Mouse (Mus musculus): Measurements from ENCODE around the gene Gps2. TPM values are rescaled to one million over a fixed set of nuclear protein-coding genes. Genes with fewer than 3 reads are reported as not detected.

Gene Gps2
- polyA plus RNA-seq (2015; fragmentation: Nextera tagmentation; extraction: Ambion mirVana) = 79.5 and 85.5 TPM in 2 replicates

DNA sequence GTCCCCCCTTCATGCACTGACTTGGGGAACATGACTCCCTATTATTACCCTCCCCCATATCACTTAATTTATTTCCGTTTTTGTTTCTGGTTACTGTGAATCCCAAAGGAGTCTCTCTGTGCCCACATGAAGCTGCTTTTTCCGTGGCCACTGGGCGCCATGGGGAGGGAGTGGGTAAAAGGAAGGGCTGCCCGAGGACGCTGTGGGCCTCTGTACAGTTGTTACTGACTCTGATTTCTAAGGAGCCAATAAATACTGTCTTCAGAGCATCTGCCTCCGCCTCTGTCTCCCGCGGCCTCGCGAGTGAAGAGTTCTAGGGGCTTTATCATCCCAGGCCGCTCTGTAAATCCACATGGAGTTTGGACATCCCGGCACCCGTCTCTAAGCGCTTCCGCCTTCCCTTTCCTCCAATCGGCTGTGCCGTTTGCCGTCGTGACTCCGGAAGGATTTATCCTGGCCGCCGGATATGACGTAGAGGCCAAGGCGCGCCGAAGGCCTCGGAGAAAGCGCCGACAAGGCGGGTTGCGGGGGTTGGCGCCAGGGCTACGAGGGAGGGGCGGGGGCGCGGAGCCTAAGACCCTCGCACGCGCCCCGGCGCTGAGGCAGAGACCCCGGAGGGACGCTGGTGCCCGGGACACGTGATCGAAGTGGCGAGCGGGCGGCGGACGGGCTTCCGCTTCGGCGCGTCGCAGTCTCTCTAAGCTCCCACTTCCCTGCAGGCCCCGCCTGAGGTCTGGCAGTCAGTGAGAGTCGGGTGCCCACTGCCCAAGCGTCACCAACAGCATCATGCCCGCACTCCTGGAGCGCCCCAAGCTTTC, at the start of gene Gps2:
Gene Gps2, plus strand, starts transcription at position 335 of the 818 bp plus-strand sequence.
- peak within 1 kb of the TSS; percentile 99 for H3K4me2 ChIP-seq
- H3K9ac ChIP-seq = peak within 1 kb of the TSS; percentile 91
- 1% methylated on average over 61 of the region's 61 CpGs for WGBS
- peak; percentile 80 for ATAC-seq (ENCODE audit: insufficient number of reproducible peaks, insufficient read depth, low FRiP score, low TSS enrichment, low read depth)
- no peaks in the 10 kb centered on the region for H3K27me3 ChIP-seq
- H3K36me3 ChIP-seq = peaks cover 87% of the 10 kb centered on the region
- no peaks in the 10 kb centered on the region for H3K9me3 ChIP-seq
- H3K27ac ChIP-seq = peak within 1 kb of the TSS; percentile 94
- H3K4me1 ChIP-seq = peaks cover 37% of the 10 kb centered on the region
- peak within 1 kb of the TSS; percentile 97 for H3K4me3 ChIP-seq

DNA sequence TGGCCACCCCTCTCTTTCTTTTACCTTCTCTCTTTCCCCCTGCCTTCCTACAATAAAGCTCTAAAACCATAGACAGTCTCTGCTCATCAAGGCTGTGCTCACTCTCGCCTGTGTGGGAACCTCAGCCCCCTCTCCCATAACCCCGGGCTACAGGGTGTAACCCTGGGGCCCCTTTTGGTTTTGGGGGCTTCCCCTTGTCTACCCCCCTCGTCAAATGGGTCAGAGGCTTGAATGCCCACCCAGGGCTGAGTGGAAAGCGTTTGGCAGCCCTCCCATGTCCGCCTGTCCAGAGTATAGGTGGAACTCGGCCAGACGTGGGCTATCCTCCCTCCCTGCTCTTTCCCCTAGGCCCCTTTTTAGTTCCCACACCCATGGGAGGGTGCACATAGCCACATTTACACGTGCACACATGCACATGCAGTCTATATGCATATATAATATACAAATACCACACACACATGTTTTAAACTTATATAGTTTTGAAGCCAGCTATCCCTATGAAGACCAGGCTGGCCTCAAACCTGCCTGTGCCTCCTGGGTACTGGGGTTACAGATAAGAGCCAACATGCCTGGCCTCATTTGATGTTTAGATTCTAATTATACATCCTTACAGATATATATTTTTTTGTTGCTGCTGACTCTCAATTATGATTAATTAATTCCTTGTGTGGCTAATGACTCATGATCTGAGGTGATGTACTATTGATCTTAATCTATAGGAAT, 49.4 kb upstream of the Gps2 start:
- Histone ChIP-seq H3K9ac (no peak overlapping the region), H3K4me1 (0 out of 2 replicates have a peak, but pooled peaks cover 5% of the 10 kb centered on the region), H3K4me2 (no peak overlapping the region), H3K36me3 (no peaks in the 10 kb centered on the region), H3K27ac (no peak overlapping the region), H3K4me3 (no peak overlapping the region), H3K27me3 (peaks cover 5% of the 10 kb centered on the region), H3K9me3 (no peaks in the 10 kb centered on the region)
- 49% methylated on average over 8 of the region's 8 CpGs for WGBS
- no peak for ATAC-seq (ENCODE audit: insufficient number of reproducible peaks, insufficient read depth, low FRiP score, low TSS enrichment, low read depth)

DNA sequence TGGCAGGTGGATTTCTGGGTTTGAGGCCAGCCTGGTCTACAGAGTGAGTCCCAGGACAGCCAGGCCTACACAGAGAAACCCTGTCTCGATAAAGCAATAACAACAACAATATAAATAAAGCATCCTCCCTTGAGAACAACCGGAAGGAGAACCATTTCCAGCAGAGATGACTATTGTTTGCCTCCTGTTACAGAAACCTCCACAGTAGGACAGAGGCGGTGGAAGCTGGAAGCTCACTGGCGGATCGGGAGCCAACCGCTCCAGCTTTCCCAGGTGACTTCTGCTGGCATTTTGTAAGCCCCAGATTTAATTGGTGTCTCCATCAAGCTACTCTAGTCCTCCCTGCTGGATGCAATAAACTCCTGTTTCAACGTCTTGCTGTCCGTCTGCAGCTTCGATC, 48.1 kb upstream of the Gps2 start:
- no peak overlapping the region for H3K27ac ChIP-seq
- H3K36me3 ChIP-seq = no peaks in the 10 kb centered on the region
- 0 out of 2 replicates have a peak, but pooled peaks cover 5% of the 10 kb centered on the region for H3K4me1 ChIP-seq
- H3K9ac ChIP-seq = no peak overlapping the region
- no peak overlapping the region for H3K4me3 ChIP-seq
- H3K27me3 ChIP-seq = no peaks in the 10 kb centered on the region
- WGBS = 80% methylated on average over 9 of the region's 9 CpGs
- no peaks in the 10 kb centered on the region for H3K9me3 ChIP-seq
- no peak overlapping the region for H3K4me2 ChIP-seq
- ATAC-seq (ENCODE audit: insufficient number of reproducible peaks, insufficient read depth, low FRiP score, low TSS enrichment, low read depth) = no peak

DNA sequence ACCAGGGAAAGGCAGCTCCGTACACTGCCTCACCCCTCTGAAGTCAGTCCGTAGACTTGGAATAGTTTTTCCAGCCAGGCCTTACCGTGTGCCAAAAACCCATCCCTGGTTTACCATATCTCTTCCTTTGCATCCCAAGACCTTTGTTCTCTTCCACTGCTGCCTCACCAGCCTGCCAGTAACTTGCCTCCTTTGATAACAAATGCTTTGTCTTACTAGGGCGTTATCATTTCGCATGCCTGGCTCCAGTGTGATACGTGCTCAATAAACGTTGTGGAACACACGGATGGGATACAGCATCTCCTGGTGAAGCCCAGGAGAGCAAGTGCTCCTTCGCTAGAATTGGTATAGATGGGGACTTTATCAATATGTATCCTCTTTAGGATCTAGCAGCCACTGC, 46.4 kb upstream of the Gps2 start:
- Histone ChIP-seq H3K36me3 (no peaks in the 10 kb centered on the region), H3K4me3 (no peak overlapping the region), H3K4me1 (0 out of 2 replicates have a peak, but pooled peaks cover 5% of the 10 kb centered on the region), H3K9me3 (no peaks in the 10 kb centered on the region), H3K4me2 (no peak overlapping the region), H3K27ac (no peak overlapping the region), H3K9ac (no peak overlapping the region), H3K27me3 (no peaks in the 10 kb centered on the region)
- ATAC-seq (ENCODE audit: insufficient number of reproducible peaks, insufficient read depth, low FRiP score, low TSS enrichment, low read depth) = no peak
- WGBS = 75% methylated on average over 9 of the region's 9 CpGs

DNA sequence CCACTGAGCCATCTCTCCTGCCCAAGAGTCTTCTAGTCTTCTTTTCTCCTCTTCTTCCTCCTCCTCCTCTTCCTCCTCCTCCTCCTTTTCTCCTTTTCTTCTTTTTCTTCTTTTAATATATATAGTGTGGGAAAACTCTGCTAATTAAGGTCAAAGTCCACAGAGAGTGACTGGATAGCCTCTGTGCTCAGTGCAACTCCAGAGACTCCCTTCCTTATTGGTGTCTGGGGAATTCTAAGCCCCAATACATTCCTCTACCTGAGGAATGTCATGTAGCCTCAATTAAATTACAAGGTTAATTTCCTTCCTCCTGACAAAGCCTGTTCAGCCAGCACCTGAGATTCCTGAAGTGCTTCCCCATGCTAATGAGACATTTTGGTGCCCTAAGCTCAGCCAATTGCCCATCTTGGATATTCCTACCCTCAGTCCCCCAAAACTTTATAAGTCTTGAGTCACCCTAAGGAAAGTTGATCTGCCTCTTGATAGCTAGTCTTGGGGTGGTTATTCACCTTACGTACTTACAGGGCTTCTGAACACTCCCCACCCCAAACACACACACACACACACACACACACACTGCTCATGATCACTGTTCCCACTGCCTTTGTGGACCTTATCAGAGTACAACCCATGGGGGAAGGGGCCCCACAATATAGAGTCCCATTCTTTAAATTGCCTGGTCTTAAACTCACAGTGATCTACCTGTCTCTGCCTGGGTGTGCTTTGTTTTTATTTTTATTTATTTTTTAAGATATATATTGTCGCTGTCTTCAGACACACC, 43.2 kb upstream of the Gps2 start:
- no peaks in the 10 kb centered on the region for H3K9me3 ChIP-seq
- H3K4me3 ChIP-seq = no peak overlapping the region
- H3K36me3 ChIP-seq = no peaks in the 10 kb centered on the region
- no peak overlapping the region for H3K9ac ChIP-seq
- ATAC-seq (ENCODE audit: insufficient number of reproducible peaks, insufficient read depth, low FRiP score, low TSS enrichment, low read depth) = no peak
- H3K4me1 ChIP-seq = peaks cover 3% of the 10 kb centered on the region
- H3K4me2 ChIP-seq = no peak overlapping the region
- no peak overlapping the region for H3K27ac ChIP-seq
- H3K27me3 ChIP-seq = no peaks in the 10 kb centered on the region
- WGBS = 79% methylated on average over 2 of the region's 2 CpGs

DNA sequence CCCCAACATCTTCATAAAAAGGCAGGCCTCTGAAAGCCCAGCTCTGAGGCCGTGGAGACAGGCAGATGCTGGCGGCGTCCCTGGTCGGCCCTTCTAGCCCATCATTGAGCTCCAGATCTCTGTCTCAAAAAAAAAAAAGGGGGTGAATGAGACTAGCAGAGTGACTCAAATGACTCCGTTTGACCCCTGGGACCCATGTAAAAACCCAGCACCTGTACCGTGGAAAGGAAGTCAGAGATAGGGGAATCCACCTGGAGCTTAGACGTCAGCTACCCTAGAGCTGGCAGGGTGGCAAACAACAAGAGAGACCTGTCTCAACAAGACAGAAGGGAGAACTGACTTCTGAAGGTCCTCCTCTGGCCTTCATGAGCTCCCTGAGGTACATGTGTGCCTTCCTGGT, 41.9 kb upstream of the Gps2 start:
- Histone ChIP-seq H3K4me3 (no peak overlapping the region), H3K4me1 (peaks cover 17% of the 10 kb centered on the region), H3K9ac (no peak overlapping the region), H3K27me3 (no peaks in the 10 kb centered on the region), H3K36me3 (no peaks in the 10 kb centered on the region), H3K4me2 (no peak overlapping the region), H3K9me3 (no peaks in the 10 kb centered on the region), H3K27ac (no peak overlapping the region)
- 86% methylated on average over 7 of the region's 7 CpGs for WGBS
- ATAC-seq (ENCODE audit: insufficient number of reproducible peaks, insufficient read depth, low FRiP score, low TSS enrichment, low read depth) = no peak

DNA sequence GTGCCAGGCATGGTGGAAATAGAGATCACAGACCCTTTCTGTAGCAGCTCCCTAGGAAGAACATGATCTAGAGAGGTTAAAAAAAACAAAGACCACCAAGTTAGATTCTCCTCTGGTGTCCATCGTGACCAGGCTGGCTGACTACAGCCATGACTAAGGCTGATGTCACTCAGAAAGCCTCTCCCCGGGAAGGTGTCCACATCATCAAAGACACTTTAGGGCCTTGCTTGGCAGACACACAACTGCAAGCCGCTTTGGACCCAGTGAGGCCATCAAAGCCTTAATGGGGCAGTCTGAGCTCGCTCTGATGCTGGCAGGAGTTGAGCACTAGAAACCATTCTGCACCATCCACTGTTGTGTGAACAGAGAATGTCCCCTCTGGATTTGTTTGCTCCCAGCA, 41.2 kb upstream of the Gps2 start:
- no peak for ATAC-seq (ENCODE audit: insufficient number of reproducible peaks, insufficient read depth, low FRiP score, low TSS enrichment, low read depth)
- H3K4me2 ChIP-seq = no peak overlapping the region
- H3K9me3 ChIP-seq = no peaks in the 10 kb centered on the region
- H3K4me1 ChIP-seq = peaks cover 23% of the 10 kb centered on the region
- 90% methylated on average over 4 of the region's 4 CpGs for WGBS
- no peaks in the 10 kb centered on the region for H3K27me3 ChIP-seq
- no peaks in the 10 kb centered on the region for H3K36me3 ChIP-seq
- H3K4me3 ChIP-seq = no peak overlapping the region
- H3K9ac ChIP-seq = no peak overlapping the region
- no peak overlapping the region for H3K27ac ChIP-seq

DNA sequence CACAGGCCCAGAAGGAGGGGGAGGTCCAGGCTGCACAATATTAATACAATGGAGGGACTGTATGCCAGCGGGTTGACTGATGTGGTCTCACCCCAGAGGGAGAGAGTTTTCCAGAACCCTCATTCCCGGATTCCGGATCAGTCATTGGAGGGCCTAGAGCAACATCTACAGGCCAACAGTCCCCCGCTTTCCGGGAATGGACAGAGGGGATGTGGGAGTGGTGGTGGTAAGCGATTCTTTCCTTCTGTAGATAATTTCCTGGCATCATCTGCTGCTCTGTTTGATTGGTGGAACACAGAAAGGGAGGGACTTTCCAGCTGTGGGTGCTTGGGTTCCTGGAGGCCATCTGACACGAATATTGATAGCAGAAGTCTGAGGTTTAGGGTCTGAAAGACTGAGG, 37.5 kb upstream of the Gps2 start:
- peak; percentile 32; the same call in 1 of the 2 replicates for ATAC-seq (ENCODE audit: insufficient number of reproducible peaks, insufficient read depth, low FRiP score, low TSS enrichment, low read depth)
- H3K27me3 ChIP-seq = no peaks in the 10 kb centered on the region
- H3K4me3 ChIP-seq = peak overlapping the region; percentile 23
- peak overlapping the region; percentile 91 for H3K27ac ChIP-seq
- WGBS = 35% methylated on average over 7 of the region's 7 CpGs
- peak overlapping the region; percentile 49 for H3K4me2 ChIP-seq
- H3K36me3 ChIP-seq = no peaks in the 10 kb centered on the region
- H3K9ac ChIP-seq = 0 out of 2 replicates have a peak overlapping the region, but pooled peaks have one; percentile 46
- H3K4me1 ChIP-seq = peaks cover 57% of the 10 kb centered on the region
- no peaks in the 10 kb centered on the region for H3K9me3 ChIP-seq

DNA sequence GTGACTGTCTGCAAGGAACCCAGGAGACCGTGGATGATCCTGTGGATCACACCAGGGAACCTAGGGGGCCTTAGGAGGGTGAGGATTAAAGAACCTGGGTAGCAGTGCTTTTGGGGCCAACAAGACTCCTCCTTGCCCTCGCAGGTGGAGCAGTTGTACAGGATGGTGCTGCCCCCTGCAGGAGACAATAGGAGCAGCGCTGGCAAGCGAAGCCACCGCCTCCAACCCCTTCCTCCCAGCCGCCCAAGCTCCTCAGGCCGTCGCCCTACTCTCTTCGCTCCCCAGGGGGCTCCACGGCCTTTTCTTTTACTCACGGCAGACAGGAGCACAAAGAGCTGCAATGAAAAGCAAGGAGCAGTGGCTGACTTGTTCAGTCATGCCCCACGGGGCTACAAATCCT, 36.8 kb upstream of the Gps2 start:
- WGBS = 2% methylated on average over 12 of the region's 12 CpGs

DNA sequence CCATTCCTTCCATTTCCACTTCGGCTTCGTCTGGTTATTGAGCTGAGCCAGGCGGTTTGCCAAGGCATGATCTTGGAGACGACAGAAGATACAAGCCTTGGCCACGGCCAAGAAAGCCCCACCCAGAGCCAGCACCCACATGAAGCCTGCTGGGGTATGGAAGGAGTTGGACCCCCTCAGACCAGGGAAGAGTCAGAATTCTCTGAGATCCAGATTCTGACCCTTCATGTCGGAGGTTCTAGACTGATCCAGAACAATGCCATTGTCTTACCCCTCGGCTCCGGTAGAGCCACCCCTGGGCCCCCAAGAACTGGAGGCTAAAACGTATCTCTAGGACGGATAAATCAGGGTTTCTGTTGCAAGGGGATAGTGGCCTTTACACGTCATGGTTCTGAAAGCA, 35.8 kb upstream of the Gps2 start, which contains the start of gene Tmem95:
Gene Tmem95, minus strand, starts transcription at position 141 of the 400 bp plus-strand sequence.
- H3K4me1 ChIP-seq = peaks cover 62% of the 10 kb centered on the region
- H3K27me3 ChIP-seq = no peaks in the 10 kb centered on the region
- peak within 1 kb of the TSS; percentile 91 for H3K27ac ChIP-seq
- peak within 1 kb of the TSS; percentile 88 for H3K4me2 ChIP-seq
- no peak for ATAC-seq (ENCODE audit: insufficient number of reproducible peaks, insufficient read depth, low FRiP score, low TSS enrichment, low read depth)
- WGBS = 80% methylated on average over 11 of the region's 11 CpGs
- no peaks in the 10 kb centered on the region for H3K36me3 ChIP-seq
- peak within 1 kb of the TSS; percentile 49 for H3K9ac ChIP-seq
- H3K4me3 ChIP-seq = peak within 1 kb of the TSS; percentile 23
- H3K9me3 ChIP-seq = no peaks in the 10 kb centered on the region

More for the DNA sequence above, 36.8 kb upstream of the Gps2 start:
- peak; percentile 16; the same call in 1 of the 2 replicates for ATAC-seq (ENCODE audit: insufficient number of reproducible peaks, insufficient read depth, low FRiP score, low TSS enrichment, low read depth)
- H3K9ac ChIP-seq = peak overlapping the region; percentile 49
- H3K27me3 ChIP-seq = no peaks in the 10 kb centered on the region
- no peaks in the 10 kb centered on the region for H3K9me3 ChIP-seq
- H3K4me3 ChIP-seq = peak overlapping the region; percentile 23
- H3K27ac ChIP-seq = peak overlapping the region; percentile 91
- H3K4me1 ChIP-seq = peaks cover 62% of the 10 kb centered on the region
- H3K36me3 ChIP-seq = no peaks in the 10 kb centered on the region
- H3K4me2 ChIP-seq = peak overlapping the region; percentile 49

DNA sequence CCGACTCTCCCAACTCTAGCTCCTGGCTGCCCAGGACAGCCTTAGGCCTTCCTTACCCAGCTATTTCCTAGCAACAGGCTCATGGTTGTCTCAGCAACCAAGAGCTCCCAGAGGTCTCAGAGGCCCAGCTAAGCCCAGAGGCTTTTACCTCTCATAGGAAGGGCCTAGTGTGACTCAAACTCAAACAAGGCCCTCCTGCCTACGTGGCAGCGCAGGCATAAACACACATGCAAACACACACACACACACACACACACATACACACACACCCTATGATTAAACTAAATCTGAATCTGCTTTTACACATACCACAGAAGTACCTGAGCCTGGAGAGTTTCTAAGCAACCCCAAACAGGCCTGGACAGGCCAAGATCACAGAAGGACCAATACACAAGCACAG, 35.3 kb upstream of the Gps2 start:
- Histone ChIP-seq H3K4me1 (peaks cover 62% of the 10 kb centered on the region), H3K36me3 (no peaks in the 10 kb centered on the region), H3K9ac (0 out of 2 replicates have a peak overlapping the region, but pooled peaks have one; percentile 27), H3K9me3 (no peaks in the 10 kb centered on the region), H3K27me3 (no peaks in the 10 kb centered on the region), H3K4me2 (peak overlapping the region; percentile 88), H3K4me3 (no peak overlapping the region), H3K27ac (0 out of 2 replicates have a peak overlapping the region, but pooled peaks have one; percentile 14)
- WGBS = 74% methylated on average over 3 of the region's 3 CpGs
- ATAC-seq (ENCODE audit: insufficient number of reproducible peaks, insufficient read depth, low FRiP score, low TSS enrichment, low read depth) = no peak
